Mouse (Mus musculus): ENCODE measurements around the gene 1110057P08Rik. TPM values are rescaled to one million over a fixed set of nuclear protein-coding genes. Genes with fewer than 3 reads are reported as not detected.
"Not testable (repeated sequence)": the region's sequence is repeated elsewhere in the genome, so short reads cannot be mapped to it uniquely, and the experiment has no call there.

The 1110057P08Rik gene
- not detected in 2 replicates for polyA plus RNA-seq (2012; rRNA removed)

DNA sequence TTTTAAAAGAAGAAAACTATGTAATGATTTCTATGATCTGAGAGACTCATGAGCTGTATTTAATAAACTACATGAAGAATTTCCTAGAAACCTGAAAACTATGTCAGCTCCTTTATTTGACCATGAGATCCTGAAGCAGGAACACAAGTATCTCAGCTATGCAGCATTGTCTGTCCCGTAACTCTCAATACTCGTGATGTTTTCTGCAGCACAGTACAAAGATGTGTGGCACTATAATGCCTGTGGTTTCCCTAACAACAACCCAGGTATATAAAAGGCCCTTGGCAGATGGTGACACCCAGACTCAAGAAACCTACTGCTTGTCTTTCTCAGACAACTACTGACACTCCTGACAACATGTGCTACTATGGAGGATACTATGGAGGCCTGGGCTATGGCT is at the start of gene 1110057P08Rik:
Gene 1110057P08Rik, plus strand, starts transcription at position 301 of the 400 bp plus-strand sequence.
- DNase-seq: no peak
- TF ChIP-seq CTCF (conservative IDR thresholded peaks at IDR 0.05; ENCODE audit: insufficient read depth, insufficient read length, low read depth, low read length): no peak
- TF ChIP-seq POLR2A (IDR thresholded peaks at IDR 0.05; ENCODE audit: low read depth, low read length): no peak
- Histone ChIP-seq H3K27me3 (replicated peaks; ENCODE audit: control insufficient read depth, insufficient read depth, low read length) (no peaks in the 10 kb centered on the region), H3K27ac (ENCODE audit: insufficient read depth, low read depth, low read length) (no peak within 1 kb of the TSS), H3K36me3 (ENCODE audit: control insufficient read depth, insufficient read depth, low read length) (no peaks in the 10 kb centered on the region), H3K4me3 (ENCODE audit: insufficient read depth, low read depth, low read length) (no peak within 1 kb of the TSS), H3K4me1 (ENCODE audit: control insufficient read depth, insufficient read depth, low read length) (no peaks in the 10 kb centered on the region)
- whole genome bisulfite sequencing: 77% methylated on average over 2 of the region's 2 CpGs

DNA sequence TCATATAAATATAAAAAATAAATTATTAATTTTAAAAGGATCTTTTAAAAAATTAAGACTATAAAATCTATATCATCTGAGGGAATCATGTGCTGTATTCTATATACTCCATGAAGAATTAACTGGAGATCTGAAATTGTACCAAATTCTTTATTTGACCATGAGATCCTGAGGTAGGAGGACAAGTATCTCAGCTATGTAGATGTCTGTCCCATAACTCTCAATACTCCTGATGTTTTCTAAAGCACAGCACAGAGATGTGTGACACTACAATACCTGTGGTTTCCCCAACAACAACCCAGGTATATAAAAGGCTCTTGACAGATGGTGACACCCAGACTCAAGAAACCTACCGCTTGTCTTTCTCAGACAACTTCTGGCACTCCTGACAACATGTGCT is 34.0 kb upstream of the 1110057P08Rik start, which contains the start of gene Gm6358:
Gene Gm6358, plus strand, starts transcription at position 301 of the 400 bp plus-strand sequence.
- no peak for DNase-seq

DNA sequence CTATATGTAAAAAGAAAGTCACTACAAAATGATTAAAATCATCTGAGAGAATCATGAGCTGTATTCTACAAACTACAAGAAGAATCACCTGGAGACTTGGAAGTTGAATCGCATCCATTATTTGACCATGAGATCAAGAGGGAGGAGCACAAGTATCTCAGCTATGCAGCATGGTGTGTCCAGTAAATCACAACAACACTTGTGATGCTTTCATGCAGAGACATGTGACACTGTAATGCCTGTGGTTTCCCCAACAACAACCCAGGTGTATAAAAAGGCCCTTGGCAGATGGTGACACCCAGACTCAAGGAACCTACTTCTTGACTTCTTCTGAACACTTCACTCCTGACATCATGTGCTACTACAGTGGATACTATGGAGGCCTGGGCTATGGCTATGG is 23.7 kb upstream of the 1110057P08Rik start, which contains the start of gene Gm10061:
Gene Gm10061, plus strand, starts transcription at position 301 of the 400 bp plus-strand sequence.
- no peak for DNase-seq
- no peak within 1 kb of the TSS for H3K27ac ChIP-seq (ENCODE audit: insufficient read depth, low read depth, low read length)
- no peak for TF ChIP-seq POLR2A (IDR thresholded peaks at IDR 0.05; ENCODE audit: low read depth, low read length)
- TF ChIP-seq CTCF (conservative IDR thresholded peaks at IDR 0.05; ENCODE audit: insufficient read depth, insufficient read length, low read depth, low read length): no peak
- 96% methylated on average over 1 of the region's 1 CpGs for WGBS
- H3K4me3 ChIP-seq (ENCODE audit: insufficient read depth, low read depth, low read length): no peak within 1 kb of the TSS
- H3K27me3 ChIP-seq (replicated peaks; ENCODE audit: control insufficient read depth, insufficient read depth, low read length): no peaks in the 10 kb centered on the region
- no peaks in the 10 kb centered on the region for H3K36me3 ChIP-seq (ENCODE audit: control insufficient read depth, insufficient read depth, low read length)
- H3K4me1 ChIP-seq (ENCODE audit: control insufficient read depth, insufficient read depth, low read length): no peaks in the 10 kb centered on the region

More for the DNA sequence above, 34.0 kb upstream of the 1110057P08Rik start, which contains the start of gene Gm6358:
- Histone ChIP-seq H3K27ac (ENCODE audit: insufficient read depth, low read depth, low read length) (no peak within 1 kb of the TSS), H3K4me1 (ENCODE audit: control insufficient read depth, insufficient read depth, low read length) (no peaks in the 10 kb centered on the region), H3K4me3 (ENCODE audit: insufficient read depth, low read depth, low read length) (no peak within 1 kb of the TSS), H3K27me3 (replicated peaks; ENCODE audit: control insufficient read depth, insufficient read depth, low read length) (no peaks in the 10 kb centered on the region), H3K36me3 (ENCODE audit: control insufficient read depth, insufficient read depth, low read length) (no peaks in the 10 kb centered on the region)
- TF ChIP-seq POLR2A (IDR thresholded peaks at IDR 0.05; ENCODE audit: low read depth, low read length): no peak
- TF ChIP-seq CTCF (conservative IDR thresholded peaks at IDR 0.05; ENCODE audit: insufficient read depth, insufficient read length, low read depth, low read length): no peak
- WGBS: 92% methylated on average over 1 of the region's 1 CpGs

DNA sequence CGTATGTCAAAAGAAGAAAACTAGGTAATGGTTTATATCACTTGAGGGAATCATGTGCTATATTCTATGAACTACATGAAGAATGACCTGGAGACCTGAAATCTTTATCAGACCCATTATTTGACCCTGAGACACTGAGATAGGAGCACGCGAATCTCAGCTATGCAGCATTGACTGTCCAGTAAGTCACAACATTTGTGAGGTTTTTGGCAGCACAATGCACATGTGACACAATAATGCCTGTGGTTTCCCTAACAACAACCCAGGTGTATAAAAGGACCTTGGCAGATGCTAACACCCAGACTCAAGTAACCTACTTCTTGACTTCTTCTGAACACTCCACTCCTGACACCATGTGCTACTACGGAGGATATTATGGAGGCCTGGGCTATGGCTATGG is 16.9 kb upstream of the 1110057P08Rik start, which contains the start of gene Gm9789:
Gene Gm9789, plus strand, starts transcription at position 301 of the 400 bp plus-strand sequence.
- Histone ChIP-seq H3K4me1 (ENCODE audit: control insufficient read depth, insufficient read depth, low read length) (no peaks in the 10 kb centered on the region), H3K36me3 (ENCODE audit: control insufficient read depth, insufficient read depth, low read length) (no peaks in the 10 kb centered on the region), H3K27me3 (replicated peaks; ENCODE audit: control insufficient read depth, insufficient read depth, low read length) (no peaks in the 10 kb centered on the region), H3K4me3 (ENCODE audit: insufficient read depth, low read depth, low read length) (no peak within 1 kb of the TSS), H3K27ac (ENCODE audit: insufficient read depth, low read depth, low read length) (no peak within 1 kb of the TSS)
- 85% methylated on average over 4 of the region's 4 CpGs for WGBS
- TF ChIP-seq POLR2A (IDR thresholded peaks at IDR 0.05; ENCODE audit: low read depth, low read length) (no peak), CTCF (conservative IDR thresholded peaks at IDR 0.05; ENCODE audit: insufficient read depth, insufficient read length, low read depth, low read length) (no peak)
- DNase-seq: no peak

DNA sequence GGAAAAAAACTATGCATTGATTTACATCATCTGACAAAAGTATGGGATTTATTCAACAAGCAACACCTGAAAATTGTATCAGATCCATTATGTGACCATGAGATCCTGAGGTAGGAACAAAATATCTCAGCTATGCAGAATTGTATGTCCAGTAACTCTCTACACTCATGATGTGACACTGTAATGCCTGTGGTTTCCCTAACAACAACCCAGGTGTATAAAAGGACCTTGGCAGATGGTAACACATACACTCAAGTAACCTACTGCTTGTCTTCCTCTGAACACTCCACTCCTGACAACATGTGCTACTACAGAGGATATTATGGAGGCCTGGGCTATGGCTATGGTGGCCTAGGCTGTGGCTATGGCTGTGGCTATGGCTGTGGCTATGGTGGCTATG is 5.3 kb upstream of the 1110057P08Rik start, which contains the start of gene Gm7735:
Gene Gm7735, plus strand, starts transcription at position 301 of the 400 bp plus-strand sequence.
- not testable (repeated sequence) for DNase-seq; H3K27me3 ChIP-seq (replicated peaks; ENCODE audit: control insufficient read depth, insufficient read depth, low read length); H3K27ac ChIP-seq (ENCODE audit: insufficient read depth, low read depth, low read length); H3K4me1 ChIP-seq (ENCODE audit: control insufficient read depth, insufficient read depth, low read length); H3K36me3 ChIP-seq (ENCODE audit: control insufficient read depth, insufficient read depth, low read length); H3K4me3 ChIP-seq (ENCODE audit: insufficient read depth, low read depth, low read length)

DNA sequence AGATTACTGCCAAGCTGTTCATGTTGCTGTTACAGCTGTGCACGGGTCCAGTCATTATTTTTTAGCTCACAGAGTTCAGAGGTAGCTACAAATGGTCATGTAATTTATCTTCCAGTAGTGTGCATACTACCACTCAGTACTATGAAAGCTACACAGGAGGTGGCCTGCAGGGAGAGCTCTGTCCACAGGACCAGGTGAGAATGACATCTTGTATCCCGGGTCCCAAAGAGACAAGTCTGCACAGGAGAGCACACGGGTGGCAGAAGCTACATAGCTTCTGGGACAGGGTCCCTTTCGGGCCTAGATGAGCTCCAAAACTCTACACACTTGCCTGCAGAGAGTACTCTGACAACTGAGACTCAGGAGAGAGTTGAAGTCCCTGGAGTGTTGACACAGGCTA is 14.1 kb downstream of the 1110057P08Rik start:
- no peaks in the 10 kb centered on the region for H3K4me1 ChIP-seq (ENCODE audit: control insufficient read depth, insufficient read depth, low read length)
- no peaks in the 10 kb centered on the region for H3K36me3 ChIP-seq (ENCODE audit: control insufficient read depth, insufficient read depth, low read length)
- no peak for TF ChIP-seq CTCF (conservative IDR thresholded peaks at IDR 0.05; ENCODE audit: insufficient read depth, insufficient read length, low read depth, low read length)
- TF ChIP-seq POLR2A (IDR thresholded peaks at IDR 0.05; ENCODE audit: low read depth, low read length): no peak
- H3K4me3 ChIP-seq (ENCODE audit: insufficient read depth, low read depth, low read length): no peak overlapping the region
- DNase-seq: no peak
- no peaks in the 10 kb centered on the region for H3K27me3 ChIP-seq (replicated peaks; ENCODE audit: control insufficient read depth, insufficient read depth, low read length)
- H3K27ac ChIP-seq (ENCODE audit: insufficient read depth, low read depth, low read length): no peak overlapping the region
- 69% methylated on average over 4 of the region's 4 CpGs for WGBS

DNA sequence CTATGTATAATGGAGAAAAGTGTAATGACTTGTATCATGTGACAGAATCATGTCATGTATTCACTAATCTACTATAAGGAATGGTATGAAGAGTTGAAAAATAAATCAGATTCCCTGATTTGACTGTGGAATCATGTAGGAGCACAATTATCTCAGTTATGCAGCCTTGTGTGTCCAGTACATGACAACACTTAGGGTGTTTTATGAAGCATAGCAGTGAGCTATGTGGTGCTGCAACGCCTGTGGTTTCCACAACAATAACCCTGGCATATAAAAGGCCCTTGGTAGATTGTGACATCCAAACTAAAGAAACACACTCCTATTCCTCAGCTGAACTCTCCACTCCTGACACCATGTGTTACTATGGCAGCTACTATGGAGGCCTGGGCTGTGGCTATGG is 31.0 kb downstream of the 1110057P08Rik start, which contains the start of gene Krtap20-2:
Gene Krtap20-2, plus strand, starts transcription at position 301 of the 400 bp plus-strand sequence.
- WGBS: 23% methylated on average over 1 of the region's 1 CpGs

More for the DNA sequence above, 31.0 kb downstream of the 1110057P08Rik start, which contains the start of gene Krtap20-2:
- Histone ChIP-seq H3K36me3 (ENCODE audit: control insufficient read depth, insufficient read depth, low read length) (no peaks in the 10 kb centered on the region), H3K4me1 (ENCODE audit: control insufficient read depth, insufficient read depth, low read length) (no peaks in the 10 kb centered on the region), H3K4me3 (ENCODE audit: insufficient read depth, low read depth, low read length) (no peak within 1 kb of the TSS), H3K27ac (ENCODE audit: insufficient read depth, low read depth, low read length) (no peak within 1 kb of the TSS), H3K27me3 (replicated peaks; ENCODE audit: control insufficient read depth, insufficient read depth, low read length) (no peaks in the 10 kb centered on the region)
- no peak for DNase-seq
- TF ChIP-seq CTCF (conservative IDR thresholded peaks at IDR 0.05; ENCODE audit: insufficient read depth, insufficient read length, low read depth, low read length): no peak
- no peak for TF ChIP-seq POLR2A (IDR thresholded peaks at IDR 0.05; ENCODE audit: low read depth, low read length)

Other genes with a start within 250 kb of the 1110057P08Rik start
- gene Krtap19-9b, start 242.5 kb upstream of the 1110057P08Rik start, polyA plus RNA-seq (2012; rRNA removed): not detected in 2 replicates
- not detected in 2 replicates for gene Krtap16-3, start 211.9 kb upstream of the 1110057P08Rik start, polyA plus RNA-seq (2012; rRNA removed)
- not detected in 2 replicates for gene Krtap22-2, start 164.0 kb upstream of the 1110057P08Rik start, polyA plus RNA-seq (2012; rRNA removed)
- gene Gm10229, start 159.5 kb upstream of the 1110057P08Rik start, polyA plus RNA-seq (2012; rRNA removed): not detected in 2 replicates
- not detected in 2 replicates for gene Krtap6-1, start 143.0 kb upstream of the 1110057P08Rik start, polyA plus RNA-seq (2012; rRNA removed)
- gene Gm10228, start 133.3 kb upstream of the 1110057P08Rik start, polyA plus RNA-seq (2012; rRNA removed): not detected in 2 replicates
- not detected in 2 replicates for gene Krtap6-5, start 126.9 kb upstream of the 1110057P08Rik start, polyA plus RNA-seq (2012; rRNA removed)
- gene 1110025L11Rik, start 110.7 kb upstream of the 1110057P08Rik start, polyA plus RNA-seq (2012; rRNA removed): not detected in 2 replicates
- gene Krtap6-3, start 90.7 kb upstream of the 1110057P08Rik start, polyA plus RNA-seq (2012; rRNA removed): not detected in 2 replicates
- gene Gm6358, start 33.9 kb upstream of the 1110057P08Rik start, polyA plus RNA-seq (2012; rRNA removed): not detected in 2 replicates
- not detected in 2 replicates for gene Gm10061, start 23.6 kb upstream of the 1110057P08Rik start, polyA plus RNA-seq (2012; rRNA removed)
- gene Gm9789, start 16.8 kb upstream of the 1110057P08Rik start, polyA plus RNA-seq (2012; rRNA removed): not detected in 2 replicates
- not detected in 2 replicates for gene Gm7735, start 5.2 kb upstream of the 1110057P08Rik start, polyA plus RNA-seq (2012; rRNA removed)
- not detected in 2 replicates for gene Krtap20-2, start 31.1 kb downstream of the 1110057P08Rik start, polyA plus RNA-seq (2012; rRNA removed)
- not detected in 2 replicates for gene Krtap21-1, start 229.1 kb downstream of the 1110057P08Rik start, polyA plus RNA-seq (2012; rRNA removed)
- not detected in 2 replicates for gene Krtap6-2, start 245.4 kb downstream of the 1110057P08Rik start, polyA plus RNA-seq (2012; rRNA removed)